Mouse (Mus musculus) lung, postnatal 14 days (tissue): Measurements from ENCODE around the gene Cdhr3.

Source experiments
- DNase-seq: peaks from one replicate; pipeline ENCODE4 v3.0.0; 2021

Gene Cdhr3

DNA sequence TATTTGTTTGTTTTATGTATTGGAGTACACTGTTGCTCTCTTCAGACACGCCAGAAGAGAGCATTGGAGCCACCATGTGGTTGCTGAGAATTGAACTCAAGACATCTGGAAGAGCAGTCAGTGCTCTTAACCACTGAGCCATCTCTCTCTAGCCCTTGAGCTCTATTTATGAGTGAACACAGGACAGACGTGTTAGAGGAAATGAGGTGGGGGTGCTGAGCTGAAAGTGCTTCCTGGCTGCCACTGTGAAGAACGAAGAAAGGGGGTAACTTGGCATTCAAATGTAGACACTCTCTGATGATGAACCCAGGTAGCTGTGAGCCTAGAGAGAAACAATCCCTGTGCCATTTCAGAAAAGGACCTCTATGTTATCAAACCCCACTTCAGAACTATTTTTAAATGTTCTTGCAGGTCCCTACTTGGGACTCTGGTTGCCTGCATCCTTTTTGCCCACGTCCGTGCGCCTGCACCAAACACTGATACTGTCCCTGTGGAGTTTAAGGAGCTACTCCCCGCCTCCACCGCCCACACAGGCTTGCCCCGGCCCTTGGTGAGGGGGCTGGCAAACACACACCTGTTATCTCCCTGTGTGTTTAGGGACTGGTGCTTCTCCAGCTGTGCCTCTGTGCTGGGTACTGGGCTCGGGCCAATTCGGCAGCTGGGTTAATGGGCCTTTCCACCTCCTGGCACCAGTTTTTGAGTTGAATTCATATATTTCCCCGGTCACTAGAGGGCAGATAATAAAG, 58.2 kb downstream of the Cdhr3 start:
- DNase-seq, result no peak

GRCm38 (mm10) chr12:33033221-33033620, 59.5 kb downstream of the Cdhr3 start:
- DNase-seq, result no peak

- DNase-seq, result no peak
These were observed 62.1 kb downstream of the Cdhr3 start for GRCm38 (mm10) chr12:33030589-33030988.

DNA sequence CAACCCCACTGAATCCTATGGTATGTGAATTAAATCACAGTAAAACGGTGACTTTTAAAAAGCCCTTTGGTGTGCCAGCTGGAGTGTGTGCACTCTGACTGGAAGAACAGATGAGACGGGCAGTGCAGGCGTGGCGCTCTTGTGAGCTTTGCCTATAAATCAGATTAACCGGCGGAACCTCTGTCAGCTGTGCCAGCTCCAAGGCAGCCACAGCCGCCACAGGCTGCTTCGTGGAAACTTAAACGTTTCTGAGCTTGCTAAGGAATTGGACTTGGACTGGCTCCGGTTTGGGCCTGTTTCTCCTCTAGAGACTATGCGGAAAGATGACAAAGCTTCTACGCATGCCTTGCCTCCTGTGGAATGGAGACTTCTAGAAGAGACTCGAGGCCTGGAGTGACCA, 62.6 kb downstream of the Cdhr3 start:
- DNase-seq, result no peak

DNA sequence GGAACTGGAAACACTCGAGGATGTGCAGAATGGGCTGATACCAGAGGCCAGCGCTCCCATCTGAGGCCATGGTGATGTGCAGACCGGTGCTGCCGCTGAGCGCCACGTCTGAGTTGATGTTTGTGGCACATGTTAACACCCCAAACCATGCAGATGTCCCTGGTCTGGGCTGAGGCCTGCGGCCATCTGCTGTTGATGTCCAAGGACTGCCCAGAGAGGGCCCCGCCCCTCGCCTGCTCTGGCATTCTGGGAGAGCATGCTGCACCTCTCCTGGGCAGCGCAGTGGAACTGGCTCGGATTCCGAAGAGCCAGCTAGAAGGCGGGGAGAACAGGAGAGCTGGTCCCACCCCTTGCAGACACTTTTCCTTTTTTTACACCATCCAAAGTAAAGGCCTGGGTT, 64.0 kb downstream of the Cdhr3 start:
- no peak for DNase-seq

DNA sequence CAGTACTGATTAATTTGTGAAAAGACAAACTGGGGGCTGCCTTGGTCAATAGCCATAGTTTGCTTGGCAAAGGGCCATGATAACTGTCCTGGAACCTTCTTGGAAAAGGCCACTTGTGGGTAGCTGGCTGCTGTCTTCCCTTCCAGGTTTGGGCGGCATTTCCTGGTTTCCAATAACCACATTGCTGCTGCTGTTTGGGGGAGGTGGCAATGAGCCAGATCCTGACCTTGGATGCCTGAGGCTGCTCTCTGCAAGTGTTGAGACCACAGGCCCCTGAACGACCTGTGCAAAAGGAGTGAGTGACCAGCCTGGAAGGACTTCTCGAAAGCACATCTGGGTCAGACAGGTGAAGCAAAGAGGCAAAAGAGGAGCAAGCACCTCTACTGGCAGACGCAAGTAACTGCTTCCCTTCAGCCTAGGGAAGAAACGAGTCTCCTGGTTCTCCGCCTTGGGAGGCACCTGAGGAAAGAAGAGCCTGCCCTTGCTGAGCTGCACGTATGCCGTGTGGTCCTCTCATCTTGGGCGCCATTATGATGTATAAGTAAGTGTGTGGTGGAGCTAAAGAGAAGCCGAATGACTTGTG, 64.5 kb downstream of the Cdhr3 start:
- DNase-seq, result no peak

DNA sequence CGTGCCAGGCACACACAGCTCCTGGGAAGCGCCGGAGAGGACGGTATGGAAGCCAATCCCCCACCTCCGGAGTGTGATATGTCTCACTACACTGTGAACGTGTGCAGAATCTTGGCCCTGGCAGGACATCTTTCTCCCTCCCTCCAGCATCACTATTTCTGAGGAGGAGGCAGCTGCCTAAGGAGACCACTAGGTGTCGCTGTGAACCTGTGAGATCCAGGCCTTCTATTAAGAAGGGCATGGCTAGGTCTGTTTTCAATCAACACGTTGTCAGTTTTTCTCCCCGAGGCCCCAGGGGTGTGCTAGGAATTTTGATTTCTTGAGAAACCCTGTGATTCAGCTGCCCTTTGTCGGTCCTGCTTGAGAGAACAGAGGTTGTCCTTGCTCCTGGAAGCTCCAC, 65.6 kb downstream of the Cdhr3 start:
- DNase-seq, result peak; percentile 88

DNA sequence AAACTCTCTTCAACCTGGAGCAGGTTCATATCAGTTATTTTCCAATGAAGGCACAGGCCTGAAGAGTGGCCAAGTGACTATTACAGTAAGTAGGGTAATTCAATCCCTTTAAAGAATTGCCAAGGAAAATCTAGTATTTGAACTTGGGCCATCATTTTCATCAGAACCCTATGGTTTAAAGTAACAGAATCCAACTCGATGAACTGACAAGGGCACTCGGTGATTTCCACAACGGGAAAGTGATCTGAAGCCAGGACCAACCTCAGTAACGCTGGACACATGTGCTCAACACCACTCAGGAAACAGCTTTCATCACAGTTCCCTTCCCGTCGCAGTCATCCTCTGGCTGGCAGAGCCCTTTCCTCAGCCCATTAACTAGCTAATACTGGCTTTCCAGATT, 68.2 kb downstream of the Cdhr3 start:
- DNase-seq, result no peak

DNA sequence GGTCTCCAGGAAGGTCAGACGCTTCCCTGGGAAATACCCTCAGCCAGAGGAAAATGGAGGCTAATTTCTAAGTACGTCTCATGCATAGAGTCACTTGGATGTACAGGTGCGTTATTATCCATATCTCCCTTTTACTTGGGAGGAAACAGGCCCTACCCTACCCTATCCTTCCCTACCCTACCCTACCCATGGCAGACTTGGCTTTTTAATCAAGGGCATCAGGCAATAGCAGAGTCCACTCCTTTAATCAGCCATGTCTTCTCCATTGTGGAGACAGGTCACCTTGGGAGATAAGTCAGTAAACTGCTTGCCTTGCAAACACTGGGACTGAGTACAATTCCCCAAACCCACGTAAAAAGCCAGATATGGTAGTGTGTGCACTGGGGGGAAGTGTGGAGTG, 70.9 kb downstream of the Cdhr3 start:
- DNase-seq, result no peak

GRCm38 (mm10) chr12:33021140-33021539, 71.5 kb downstream of the Cdhr3 start:
- no peak for DNase-seq

DNA sequence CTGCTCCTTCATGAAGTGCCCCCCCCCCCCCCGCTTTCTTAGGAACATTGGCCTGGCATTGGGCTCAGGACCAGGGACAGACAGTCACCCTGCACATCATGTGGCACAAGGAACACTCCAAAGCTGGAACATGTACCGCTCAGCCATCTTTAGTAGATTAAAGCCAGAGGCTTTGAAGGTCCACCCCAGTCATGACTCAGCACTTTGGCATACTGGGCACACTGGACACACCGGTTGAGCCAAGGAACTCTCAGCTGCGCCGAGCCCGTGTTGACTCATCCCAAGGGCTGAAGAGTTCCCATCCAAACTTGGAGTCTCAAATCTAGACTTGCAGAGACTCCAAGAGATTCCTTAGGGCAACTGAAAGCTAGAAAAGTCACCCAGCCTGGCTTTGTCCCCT, 72.7 kb downstream of the Cdhr3 start:
- DNase-seq, result peak; percentile 51

- DNase-seq, result no peak
These were observed 74.1 kb downstream of the Cdhr3 start for GRCm38 (mm10) chr12:33018601-33019000.

GRCm38 (mm10) chr12:33016824-33017705, 75.6 kb downstream of the Cdhr3 start:
- no peak for DNase-seq

GRCm38 (mm10) chr12:33015103-33015502, 77.6 kb downstream of the Cdhr3 start:
- no peak for DNase-seq

DNA sequence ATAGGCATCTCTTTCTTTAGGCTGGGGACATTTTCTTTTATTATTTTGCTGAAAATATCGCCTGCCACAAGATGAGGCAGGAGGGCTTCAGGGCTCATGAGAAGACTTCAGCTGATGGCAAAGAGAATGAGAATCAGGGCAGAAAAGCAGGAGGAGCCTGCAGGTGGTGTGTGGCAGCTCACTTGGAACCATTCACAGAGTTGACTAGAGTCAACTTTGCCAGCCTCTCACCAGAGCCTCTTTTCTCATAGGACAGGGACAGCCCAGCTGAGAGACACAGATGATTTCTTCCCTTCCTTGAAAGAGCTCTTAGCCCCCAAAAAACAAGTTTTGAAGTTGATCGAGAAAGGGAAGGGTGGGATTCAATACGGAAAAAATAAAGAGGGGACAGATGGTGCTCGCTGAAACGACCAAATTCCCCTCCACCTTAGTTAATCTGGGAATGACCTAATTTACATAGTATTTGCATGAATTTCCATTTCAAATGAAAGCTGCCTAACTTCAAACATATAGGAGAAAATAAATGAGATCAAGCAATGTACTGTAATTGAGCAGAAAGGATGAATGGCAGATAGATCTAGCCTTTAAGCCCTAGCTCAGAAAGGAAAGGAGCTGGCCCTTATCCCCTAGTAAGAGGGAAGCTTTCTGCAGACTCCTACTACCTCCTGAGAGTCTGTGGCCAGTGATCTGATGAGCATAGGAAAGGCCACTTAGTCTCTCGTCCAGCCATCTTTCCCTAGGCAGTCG, 78.5 kb downstream of the Cdhr3 start:
- DNase-seq, result no peak

DNA sequence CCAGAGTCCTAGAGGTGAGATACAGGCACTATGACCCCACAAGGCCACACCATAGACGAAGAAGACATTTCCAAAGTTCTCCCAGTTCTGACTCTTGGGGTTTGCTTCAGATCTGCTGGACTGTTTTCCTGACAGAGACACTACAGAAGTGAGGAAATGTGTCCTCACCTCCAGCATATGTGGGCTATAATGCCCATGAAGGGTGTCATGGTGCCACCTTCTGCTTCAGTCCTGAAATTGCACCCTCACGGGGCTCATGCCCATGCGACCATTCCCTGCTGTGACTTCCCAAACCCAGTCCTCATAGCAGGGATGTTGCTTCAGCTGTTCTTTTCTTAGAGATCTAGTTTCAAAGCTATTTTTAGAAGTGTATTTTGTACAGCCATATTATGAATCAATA, 82.6 kb downstream of the Cdhr3 start:
- peak; percentile 74 for DNase-seq

DNA sequence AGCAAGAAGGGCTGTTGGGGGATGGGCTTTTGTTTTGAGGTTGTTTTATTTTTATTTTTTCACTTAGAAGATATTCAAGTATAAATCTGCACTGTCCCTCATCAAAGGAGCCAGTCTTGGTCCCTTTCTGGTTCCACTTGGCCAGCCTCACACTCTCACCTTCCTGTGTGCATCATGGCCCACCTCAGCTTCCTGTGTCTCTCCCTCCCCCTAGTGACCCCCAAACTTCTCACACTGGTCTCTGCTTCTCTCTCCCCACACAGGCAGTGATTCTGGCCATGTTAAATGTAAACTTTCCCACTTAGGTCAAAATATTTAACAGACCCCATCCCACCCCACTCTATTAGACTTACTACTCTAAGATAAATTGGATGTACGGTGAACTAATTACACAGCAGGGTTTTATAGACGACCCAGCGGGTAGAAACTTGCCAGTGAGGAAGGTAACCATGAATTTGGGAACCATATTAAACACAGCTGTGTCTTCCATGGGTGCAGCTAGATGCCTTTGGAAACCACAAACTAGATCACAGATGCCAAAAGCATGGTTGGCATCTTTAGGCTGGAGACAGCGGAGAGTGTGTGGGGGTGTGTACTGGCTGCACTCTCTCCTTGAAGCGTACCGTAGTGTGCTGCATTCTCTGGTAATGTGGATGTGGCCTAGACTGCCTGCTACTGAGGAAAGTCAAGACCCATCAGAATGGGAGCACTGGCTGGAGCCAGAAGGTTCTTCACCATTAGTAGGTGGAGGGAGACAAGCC, 83.3 kb downstream of the Cdhr3 start:
- DNase-seq, result no peak

- peak; percentile 63 for DNase-seq
These were observed 84.2 kb downstream of the Cdhr3 start for GRCm38 (mm10) chr12:33008305-33009110.

- DNase-seq, result no peak
These were observed 85.5 kb downstream of the Cdhr3 start for GRCm38 (mm10) chr12:33007176-33007575.

DNA sequence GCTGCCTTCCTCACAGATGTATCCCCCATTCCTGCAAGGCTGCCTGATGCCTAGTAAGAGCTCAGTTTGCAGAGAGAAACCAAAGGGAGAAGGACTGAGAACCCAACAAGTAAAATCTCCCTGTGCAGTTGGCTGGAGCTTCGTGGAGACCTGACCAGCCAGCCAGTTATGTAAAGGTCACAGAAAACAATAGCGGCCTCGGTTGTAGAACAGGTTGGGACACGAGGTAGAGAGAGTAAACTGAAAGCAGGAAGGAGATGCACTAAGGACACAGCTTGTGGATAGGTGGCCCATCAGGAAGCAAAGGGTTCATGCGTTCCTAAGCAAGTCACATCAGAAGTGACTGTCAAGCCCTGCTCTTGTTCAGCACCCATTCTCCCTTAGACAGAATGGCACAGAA, 86.8 kb downstream of the Cdhr3 start:
- no peak for DNase-seq

DNA sequence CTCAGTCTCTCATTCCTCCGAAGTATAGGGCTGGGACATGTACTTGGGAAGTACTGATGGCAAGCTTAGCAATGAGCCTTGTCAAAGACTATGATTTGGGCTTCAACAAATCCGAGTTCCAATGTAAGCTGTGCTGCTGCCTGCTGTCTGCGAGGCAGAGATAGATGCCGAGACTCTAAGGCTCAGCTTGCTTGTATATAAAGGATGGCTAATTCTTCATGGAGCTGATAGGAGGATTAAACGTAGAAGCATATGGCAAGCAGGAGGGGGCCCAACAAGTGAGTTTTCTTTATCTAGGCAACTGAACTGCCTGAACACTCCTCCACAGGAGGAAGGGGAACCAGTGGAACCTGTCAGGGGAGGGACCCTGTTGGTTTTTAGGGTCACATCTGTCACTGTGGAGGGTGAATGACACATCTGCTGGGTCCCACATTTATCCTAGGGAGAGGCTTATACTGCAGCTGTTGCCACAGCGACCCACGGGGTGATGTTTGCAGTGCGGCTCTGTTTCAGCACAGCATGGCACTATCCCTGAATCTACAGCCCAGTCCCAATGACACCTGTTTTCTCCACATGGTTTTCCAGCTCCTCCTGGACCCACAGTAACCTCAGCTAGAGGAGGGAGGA, 89.2 kb downstream of the Cdhr3 start:
- no peak for DNase-seq
